8 mouse cellular contexts compared by ENCODE assay signal in genomic region chr4:3081148-3081952, GRCm38 (mm10).
DNase-seq lines count a peak whose midpoint lies in the region; ATAC-seq and TF ChIP-seq lines count a peak whose summit lies in the region.

No protein-coding gene starts in this region.

- ATAC-seq in kidney, postnatal 0 days (replicated peaks; ENCODE audit: low FRiP score, low read depth) = peak; percentile 7
- ATAC-seq in embryonic facial prominence, embryonic 14.5 days (ENCODE audit: low read depth) = peak; percentile 13; the same call in 1 of the 2 replicates
- peak; percentile 18 for ATAC-seq in hindbrain, embryonic 13.5 days (ENCODE audit: low FRiP score)

- no peak overlapping the region for H3K4me2 ChIP-seq in kidney, postnatal 0 days (ENCODE audit: low read length)
- no peak overlapping the region for H3K4me2 ChIP-seq in embryonic facial prominence, embryonic 14.5 days (ENCODE audit: low read depth, low read length)
- H3K4me2 ChIP-seq in hindbrain, embryonic 13.5 days = no peak overlapping the region

- H3K27ac ChIP-seq in kidney, postnatal 0 days = no peak overlapping the region
- H3K27ac ChIP-seq in embryonic facial prominence, embryonic 14.5 days (replicated peaks; ENCODE audit: low read depth, low read length) = no peak overlapping the region
- no peak overlapping the region for H3K27ac ChIP-seq in hindbrain, embryonic 13.5 days

- TF ChIP-seq CTCF in kidney, postnatal 0 days (IDR thresholded peaks at IDR 0.05; ENCODE audit: low read depth) = no peak

- no peaks in the 10 kb centered on the region for H3K27me3 ChIP-seq in kidney, postnatal 0 days (ENCODE audit: insufficient read depth, low read length)
- H3K27me3 ChIP-seq in embryonic facial prominence, embryonic 14.5 days (replicated peaks; ENCODE audit: control insufficient read depth, insufficient read depth, low read length) = no peaks in the 10 kb centered on the region
- H3K27me3 ChIP-seq in hindbrain, embryonic 13.5 days = no peaks in the 10 kb centered on the region
- H3K27me3 ChIP-seq in megakaryocyte, embryonic 14.5 days (replicated peaks) = no peaks in the 10 kb centered on the region

- H3K36me3 ChIP-seq in kidney, postnatal 0 days (ENCODE audit: insufficient read depth, low read length) = no peaks in the 10 kb centered on the region
- no peaks in the 10 kb centered on the region for H3K36me3 ChIP-seq in embryonic facial prominence, embryonic 14.5 days (ENCODE audit: control insufficient read depth, insufficient read depth, low read length)
- H3K36me3 ChIP-seq in hindbrain, embryonic 13.5 days = no peaks in the 10 kb centered on the region
- no peaks in the 10 kb centered on the region for H3K36me3 ChIP-seq in megakaryocyte, embryonic 14.5 days (replicated peaks; ENCODE audit: low read length)

- 61% methylated on average over 6 of the region's 6 CpGs for WGBS in kidney, postnatal 0 days
- 60% methylated on average over 6 of the region's 6 CpGs for WGBS in embryonic facial prominence, embryonic 14.5 days
- 59% methylated on average over 6 of the region's 6 CpGs for WGBS in hindbrain, embryonic 13.5 days

- no peak overlapping the region for H3K9ac ChIP-seq in kidney, postnatal 0 days (ENCODE audit: low read depth, low read length)
- no peak overlapping the region for H3K9ac ChIP-seq in embryonic facial prominence, embryonic 14.5 days (ENCODE audit: low read depth, low read length)
- no peak overlapping the region for H3K9ac ChIP-seq in hindbrain, embryonic 13.5 days

- no peaks in the 10 kb centered on the region for H3K4me1 ChIP-seq in kidney, postnatal 0 days (replicated peaks; ENCODE audit: insufficient read depth, low read length)
- H3K4me1 ChIP-seq in embryonic facial prominence, embryonic 14.5 days (ENCODE audit: control insufficient read depth, insufficient read depth, low read length) = no peaks in the 10 kb centered on the region
- H3K4me1 ChIP-seq in hindbrain, embryonic 13.5 days (replicated peaks) = no peaks in the 10 kb centered on the region
- H3K4me1 ChIP-seq in megakaryocyte, embryonic 14.5 days = no peaks in the 10 kb centered on the region; the same call in 1 of the 2 replicates

- no peak overlapping the region for H3K4me3 ChIP-seq in kidney, postnatal 0 days (replicated peaks; ENCODE audit: low read depth, low read length)
- H3K4me3 ChIP-seq in embryonic facial prominence, embryonic 14.5 days (ENCODE audit: low read depth, low read length) = no peak overlapping the region
- no peak overlapping the region for H3K4me3 ChIP-seq in hindbrain, embryonic 13.5 days
- H3K4me3 ChIP-seq in megakaryocyte, embryonic 14.5 days (replicated peaks) = peak overlapping the region; percentile 44

- H3K9me3 ChIP-seq in kidney, postnatal 0 days (replicated peaks; ENCODE audit: low read length) = peaks cover 28% of the 10 kb centered on the region
- H3K9me3 ChIP-seq in embryonic facial prominence, embryonic 14.5 days (ENCODE audit: control insufficient read depth, low read length) = peaks cover 72% of the 10 kb centered on the region
- peaks cover 77% of the 10 kb centered on the region for H3K9me3 ChIP-seq in hindbrain, embryonic 13.5 days
- H3K9me3 ChIP-seq in megakaryocyte, embryonic 14.5 days = peaks cover 73% of the 10 kb centered on the region

- DNase-seq in kidney, postnatal 0 days (ENCODE audit: low spot score) = no peak
- no peak for DNase-seq in kidney, adult 11 months
- no peak for DNase-seq in embryonic facial prominence, embryonic 14.5 days (ENCODE audit: low spot score)
- peak; percentile 2 for DNase-seq in testis, postnatal 14 days (ENCODE audit: low spot score)
- DNase-seq in layer of hippocampus, postnatal 36 days = no peak
- DNase-seq in lung, postnatal 25 days (ENCODE audit: low spot score) = no peak
